Mouse (Mus musculus) megakaryocyte, embryonic 14.5 days (primary cell): ENCODE data around the gene Aff3.

Source experiments
- FLI1 ChIP-seq: IDR thresholded peaks from 2 replicates; pipeline ENCODE4 v1.6.1; 2012; ENCODE audit warnings: low read length, inconsistent platforms, mixed read lengths
- GATA1 ChIP-seq: IDR thresholded peaks from 3 replicates; pipeline ENCODE4 v1.6.1; 2012; ENCODE audit warnings: mixed read lengths, low read length, inconsistent platforms, borderline replicate concordance

GRCm38 (mm10) chr1:38181020-38181550 lies 483.7 kb downstream of the Aff3 start:
- TF ChIP-seq FLI1 (no peak), GATA1 (no peak)
